Mouse (Mus musculus): ENCODE data around the gene Bmp2k. TPM values are rescaled to one million over a fixed set of nuclear protein-coding genes. Genes with fewer than 3 reads are reported as not detected.

Gene Bmp2k
- polyA plus RNA-seq, 1 experiment from 2014 or later = 15.2 TPM

- DNase-seq (no peak), ATAC-seq (peak; percentile 63)
- Histone ChIP-seq H3K4me1 (ENCODE audit: insufficient read depth) (peaks cover 56% of the 10 kb centered on the region), H3K36me3 (replicated peaks; ENCODE audit: insufficient read depth, low read length) (no peaks in the 10 kb centered on the region; the same call in 1 of the 2 replicates), H3K9me3 (ENCODE audit: low read length) (no peaks in the 10 kb centered on the region), H3K4me3 (ENCODE audit: low read depth, low read length) (peak overlapping the region; percentile 34), H3K27ac (ENCODE audit: low read depth) (peak overlapping the region; percentile 78), H3K9ac (replicated peaks) (peak overlapping the region; percentile 28; the same call in 1 of the 2 replicates), H3K27me3 (ENCODE audit: insufficient read depth, low read length) (no peaks in the 10 kb centered on the region), H3K4me2 (ENCODE audit: low read depth, low read length) (peak overlapping the region; percentile 59)
- TF ChIP-seq CTCF (IDR thresholded peaks at IDR 0.05; ENCODE audit: low read depth) (no peak), EP300 (IDR thresholded peaks at IDR 0.05; ENCODE audit: low read depth) (peak; percentile 62; the same call in 1 of the 2 replicates)
- WGBS (ENCODE audit: insufficient replicate concordance) = 51% methylated on average over 11 of the region's 11 CpGs
Measured at GRCm38 (mm10) chr5:97009601-97010335, 12.3 kb downstream of the Bmp2k start.

- H3K4me3 ChIP-seq (ENCODE audit: low read depth, low read length) = no peak overlapping the region
- no peaks in the 10 kb centered on the region for H3K9me3 ChIP-seq (ENCODE audit: low read length)
- WGBS (ENCODE audit: insufficient replicate concordance) = 85% methylated on average over 11 of the region's 11 CpGs
- H3K4me2 ChIP-seq (ENCODE audit: low read depth, low read length) = no peak overlapping the region
- peaks cover 25% of the 10 kb centered on the region for H3K4me1 ChIP-seq (ENCODE audit: insufficient read depth)
- H3K27me3 ChIP-seq (ENCODE audit: insufficient read depth, low read length) = no peaks in the 10 kb centered on the region
- DNase-seq (no peak), ATAC-seq (no peak)
- H3K27ac ChIP-seq (ENCODE audit: low read depth) = no peak overlapping the region
- TF ChIP-seq CTCF (IDR thresholded peaks at IDR 0.05; ENCODE audit: low read depth) = no peak
- no peak for TF ChIP-seq EP300 (IDR thresholded peaks at IDR 0.05; ENCODE audit: low read depth)
- no peak overlapping the region for H3K9ac ChIP-seq (replicated peaks)
- H3K36me3 ChIP-seq (replicated peaks; ENCODE audit: insufficient read depth, low read length) = no peaks in the 10 kb centered on the region
Measured at GRCm38 (mm10) chr5:97015781-97016508, 18.5 kb downstream of the Bmp2k start.

GRCm38 (mm10) chr5:97016842-97017577, 19.5 kb downstream of the Bmp2k start:
- H3K9ac ChIP-seq (replicated peaks) = no peak overlapping the region
- no peak overlapping the region for H3K4me2 ChIP-seq (ENCODE audit: low read depth, low read length)
- no peak overlapping the region for H3K4me3 ChIP-seq (ENCODE audit: low read depth, low read length)
- DNase-seq = no peak
- 71% methylated on average over 9 of the region's 9 CpGs for WGBS (ENCODE audit: insufficient replicate concordance)
- H3K27me3 ChIP-seq (ENCODE audit: insufficient read depth, low read length) = no peaks in the 10 kb centered on the region
- H3K27ac ChIP-seq (ENCODE audit: low read depth) = peak overlapping the region; percentile 29; the same call in 1 of the 2 replicates
- H3K4me1 ChIP-seq (ENCODE audit: insufficient read depth) = peaks cover 24% of the 10 kb centered on the region
- no peaks in the 10 kb centered on the region for H3K9me3 ChIP-seq (ENCODE audit: low read length)
- H3K36me3 ChIP-seq (replicated peaks; ENCODE audit: insufficient read depth, low read length) = no peaks in the 10 kb centered on the region
- no peak for TF ChIP-seq CTCF (IDR thresholded peaks at IDR 0.05; ENCODE audit: low read depth)
- no peak for TF ChIP-seq EP300 (IDR thresholded peaks at IDR 0.05; ENCODE audit: low read depth)
- ATAC-seq = no peak

- Histone ChIP-seq H3K27ac (ENCODE audit: low read depth) (no peak overlapping the region), H3K4me2 (ENCODE audit: low read depth, low read length) (0 out of 2 replicates have a peak overlapping the region, but pooled peaks have one; percentile 28), H3K9me3 (ENCODE audit: low read length) (no peaks in the 10 kb centered on the region), H3K4me3 (ENCODE audit: low read depth, low read length) (no peak overlapping the region), H3K9ac (replicated peaks) (no peak overlapping the region), H3K4me1 (ENCODE audit: insufficient read depth) (peaks cover 19% of the 10 kb centered on the region), H3K27me3 (ENCODE audit: insufficient read depth, low read length) (no peaks in the 10 kb centered on the region), H3K36me3 (replicated peaks; ENCODE audit: insufficient read depth, low read length) (0 out of 2 replicates have a peak, but pooled peaks cover under 1% of the 10 kb centered on the region)
- ATAC-seq (peak; percentile 81), DNase-seq (no peak)
- WGBS (ENCODE audit: insufficient replicate concordance) = 58% methylated on average over 15 of the region's 15 CpGs
- TF ChIP-seq CTCF (IDR thresholded peaks at IDR 0.05; ENCODE audit: low read depth) = no peak
- peak; percentile 94 for TF ChIP-seq EP300 (IDR thresholded peaks at IDR 0.05; ENCODE audit: low read depth)
Measured at GRCm38 (mm10) chr5:97022305-97023278, 25.1 kb downstream of the Bmp2k start.

GRCm38 (mm10) chr5:97024834-97025233, 27.3 kb downstream of the Bmp2k start:
- Histone ChIP-seq H3K4me1 (ENCODE audit: insufficient read depth) (peaks cover 19% of the 10 kb centered on the region), H3K9ac (replicated peaks) (no peak overlapping the region), H3K27ac (ENCODE audit: low read depth) (no peak overlapping the region), H3K9me3 (ENCODE audit: low read length) (no peaks in the 10 kb centered on the region), H3K4me2 (ENCODE audit: low read depth, low read length) (no peak overlapping the region), H3K27me3 (ENCODE audit: insufficient read depth, low read length) (no peaks in the 10 kb centered on the region), H3K36me3 (replicated peaks; ENCODE audit: insufficient read depth, low read length) (peaks cover 22% of the 10 kb centered on the region), H3K4me3 (ENCODE audit: low read depth, low read length) (no peak overlapping the region)
- DNase-seq (no peak), ATAC-seq (no peak)
- WGBS (ENCODE audit: insufficient replicate concordance) = 85% methylated on average over 5 of the region's 5 CpGs
- TF ChIP-seq CTCF (IDR thresholded peaks at IDR 0.05; ENCODE audit: low read depth) (no peak), EP300 (IDR thresholded peaks at IDR 0.05; ENCODE audit: low read depth) (no peak)
